Mouse (Mus musculus): ENCODE results near the gene Adm2.

The Adm2 gene

GRCm38 (mm10) chr15:89355241-89356187 is 33.0 kb downstream of the Adm2 start, which contains the start of the genes Lmf2 and Ncaph2:
Gene Lmf2, minus strand, starts transcription at chr15:89355659.
Gene Ncaph2, plus strand, starts transcription at chr15:89355719.
- peak; percentile 79 to 94 for DNase-seq (ENCODE audit: low spot score in 2 of 2)

DNA sequence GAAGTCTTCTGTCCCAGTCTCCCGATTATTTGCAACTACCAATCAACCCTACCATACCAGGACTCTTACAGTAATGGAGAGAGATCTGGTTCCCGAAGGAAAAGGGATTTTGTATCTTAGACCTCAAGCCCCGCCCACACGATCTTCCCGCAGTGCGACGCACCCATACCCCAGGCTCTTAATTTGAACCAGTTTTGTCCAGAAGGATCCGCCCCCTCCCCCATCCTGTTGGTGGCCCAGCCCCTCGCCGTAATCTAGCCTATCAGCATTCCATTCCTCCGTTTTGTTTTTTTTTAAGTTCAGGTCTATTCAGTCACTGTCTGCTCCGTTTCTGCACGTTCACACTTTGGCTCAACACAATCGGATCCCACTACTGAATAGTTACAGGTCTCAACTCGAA is 33.9 kb downstream of the Adm2 start:
- peak in 1 of 2 experiments; percentile 39 for DNase-seq (ENCODE audit: low spot score in 2 of 2)

DNA sequence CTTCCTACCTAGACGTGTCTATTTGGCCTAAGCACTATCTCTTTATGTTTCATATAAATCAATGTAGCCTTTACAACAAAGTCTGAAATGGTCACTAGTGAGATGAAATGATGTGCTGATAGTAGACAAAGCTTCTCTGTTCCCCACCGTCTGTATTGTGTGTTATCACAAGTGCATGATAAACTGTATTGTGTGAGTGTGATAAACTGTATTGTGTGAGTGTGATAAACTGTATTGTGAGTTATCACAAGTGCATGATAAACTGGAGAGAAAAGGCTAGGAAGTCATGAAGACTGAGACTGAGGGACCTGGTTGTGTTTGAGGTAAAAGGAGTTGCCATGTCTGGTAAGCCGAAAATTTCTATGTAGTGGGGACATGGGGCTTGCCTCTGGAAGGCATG is 36.3 kb downstream of the Adm2 start:
- no peak for DNase-seq (ENCODE audit: low spot score in 2 of 2)

DNA sequence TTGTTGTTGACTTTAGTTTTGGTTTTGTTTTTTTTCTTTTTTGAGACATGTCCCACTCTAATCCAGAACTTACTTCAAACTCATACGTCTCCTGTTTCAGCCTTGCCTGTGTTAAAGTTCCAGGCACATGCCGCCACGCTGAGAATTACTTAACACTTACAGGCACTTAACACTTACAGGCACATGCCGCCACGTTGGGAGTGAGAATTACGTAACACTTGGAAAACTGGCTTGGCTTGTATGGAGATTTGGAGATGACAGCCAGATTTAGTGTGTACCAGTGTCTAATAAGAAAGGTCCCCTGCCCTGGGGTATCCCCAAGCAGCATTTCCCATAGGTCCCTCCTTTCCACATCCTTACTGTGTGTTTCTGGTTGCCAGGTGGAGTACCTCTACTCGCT is 40.5 kb downstream of the Adm2 start:
- no peak for DNase-seq (ENCODE audit: low spot score in 2 of 2)

DNA sequence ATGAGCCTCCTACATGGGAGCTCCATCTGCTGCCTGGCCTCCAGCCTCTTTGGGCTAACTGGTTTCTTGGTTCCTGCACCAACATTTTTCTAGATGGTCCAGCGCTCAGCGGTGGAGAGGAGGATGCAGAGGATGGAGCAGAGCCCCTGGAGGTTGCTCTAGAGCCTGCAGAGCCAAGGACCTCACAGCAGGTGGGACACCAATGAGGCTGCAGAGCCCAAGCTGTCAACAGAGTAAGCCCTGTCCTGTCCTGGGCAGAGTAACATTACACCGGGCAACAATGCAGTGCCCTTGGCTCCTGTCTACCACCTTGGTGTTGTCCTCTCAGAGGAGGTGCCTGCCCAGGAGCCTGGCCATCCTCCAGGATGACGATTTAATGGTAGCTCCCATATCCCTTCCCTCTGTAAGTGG is 42.6 kb downstream of the Adm2 start:
- DNase-seq (ENCODE audit: low spot score in 2 of 2), result no peak

DNA sequence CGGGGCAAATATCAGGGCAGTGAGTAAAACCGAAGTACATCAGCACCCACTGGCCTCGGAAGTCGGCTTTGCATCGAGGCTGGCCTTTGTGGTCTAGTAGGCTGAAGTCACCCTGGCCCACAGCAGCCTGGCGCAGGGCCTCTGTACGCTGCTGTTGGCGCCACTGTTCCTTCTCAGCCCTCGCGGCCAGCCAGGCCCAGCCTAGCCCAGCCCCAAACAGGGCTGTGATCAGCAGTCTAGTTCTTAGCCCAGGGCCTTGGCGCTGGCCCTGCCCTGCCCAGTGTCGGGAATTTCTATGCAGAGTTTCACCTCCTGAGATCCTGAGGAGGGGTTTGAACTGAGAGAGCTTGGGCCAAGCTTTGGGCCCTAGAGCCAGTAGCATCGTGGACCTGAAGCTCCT is 49.5 kb downstream of the Adm2 start:
- DNase-seq (ENCODE audit: low spot score in 2 of 2), result no peak

DNA sequence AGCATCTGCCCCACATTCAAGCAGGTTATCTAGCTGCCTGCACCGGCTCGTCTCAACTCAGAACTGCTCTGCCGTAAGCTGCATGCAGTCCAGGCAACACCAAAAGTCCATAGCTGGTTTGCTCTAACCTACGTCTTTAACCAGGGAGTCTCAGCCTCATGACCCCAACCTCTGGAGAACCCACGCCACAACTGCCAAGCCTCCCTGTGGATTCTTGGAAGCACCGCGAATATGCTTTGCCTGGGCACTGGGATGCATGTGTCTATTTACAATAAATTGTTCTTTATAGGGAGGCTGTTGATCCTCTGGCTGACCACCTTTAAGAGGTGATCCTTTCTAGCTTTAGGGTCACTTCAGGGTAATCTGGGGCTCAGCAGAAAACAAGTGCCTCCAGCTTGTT is 50.0 kb downstream of the Adm2 start:
- no peak for DNase-seq (ENCODE audit: low spot score in 2 of 2)

DNA sequence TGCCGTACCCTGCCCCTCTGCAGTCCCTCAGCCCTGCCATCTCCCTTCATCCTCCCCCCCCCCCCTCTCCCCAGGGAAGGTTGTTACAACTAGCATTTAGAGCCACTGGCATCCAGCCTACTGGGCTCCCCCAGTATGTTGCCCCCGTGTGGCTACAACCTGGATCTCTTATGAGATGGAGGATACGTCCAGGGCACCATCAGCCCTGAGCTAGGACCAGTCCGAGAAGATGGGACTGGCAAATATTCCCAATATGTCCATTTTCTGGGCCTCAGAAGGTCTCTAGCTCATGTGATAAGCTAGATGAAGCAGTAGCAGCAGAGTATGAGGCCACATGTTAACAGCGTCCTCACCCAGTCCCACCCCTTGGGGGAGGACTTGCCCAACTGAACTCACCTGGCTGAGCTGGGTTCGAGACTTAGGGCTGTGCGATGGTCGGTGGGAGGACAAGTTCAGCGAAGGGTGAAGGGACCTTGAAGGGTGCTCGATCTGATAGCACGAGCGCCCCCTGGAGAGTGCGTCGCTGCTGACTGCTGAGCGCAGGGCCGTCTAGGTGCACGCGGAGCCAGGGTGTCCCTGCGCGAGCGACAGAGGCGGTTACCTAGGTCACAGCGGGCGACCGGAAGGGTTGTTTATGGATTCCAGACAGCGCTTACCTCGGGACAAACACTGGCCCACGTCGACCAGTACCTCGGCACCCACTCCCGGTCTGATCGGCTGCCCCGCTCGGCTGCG is 50.7 kb downstream of the Adm2 start:
- peak; percentile 67 to 87 for DNase-seq (ENCODE audit: low spot score in 2 of 2)

DNA sequence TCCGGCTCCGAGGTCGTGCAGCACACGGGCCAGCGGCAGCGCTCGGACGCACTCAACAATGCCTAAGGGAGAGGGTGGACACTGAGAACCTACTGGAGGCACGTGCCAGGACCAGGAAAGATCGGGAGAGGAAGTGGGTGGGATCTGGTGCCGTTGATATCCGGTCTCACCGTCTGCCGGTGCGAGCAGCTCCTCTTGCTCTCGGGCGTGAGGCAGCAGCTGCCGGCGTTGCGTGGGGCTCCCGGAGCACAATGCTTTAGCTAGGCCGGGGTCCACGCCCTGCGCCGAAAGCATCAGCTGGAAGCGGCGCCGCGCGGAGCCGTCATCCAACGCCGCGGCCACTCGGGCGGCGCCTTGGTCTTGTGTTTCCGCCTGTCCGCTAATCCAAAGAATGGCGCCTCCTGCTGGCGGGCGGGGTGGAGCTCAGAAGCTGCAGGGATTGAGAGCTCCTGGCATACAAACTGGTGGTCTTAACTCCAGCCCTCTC is 51.3 kb downstream of the Adm2 start, which contains the start of gene Sco2:
TSS of gene Sco2 (minus strand) at position 85 of the 487 bp plus-strand sequence.
- DNase-seq (ENCODE audit: low spot score in 2 of 2), result peak; percentile 66 to 94

All from left cerebral cortex, adult 9 months (tissue).